Mouse (Mus musculus): ENCODE results near the gene Fam217a. TPM values are rescaled to one million over a fixed set of nuclear protein-coding genes. Genes with fewer than 3 reads are reported as not detected.
"Not testable (repeated sequence)": the region's sequence is repeated elsewhere in the genome, so short reads cannot be mapped to it uniquely, and the experiment has no call there.

Fam217a gene
- polyA plus RNA-seq, 1 experiment from 2014 or later: 0.52 TPM

DNA sequence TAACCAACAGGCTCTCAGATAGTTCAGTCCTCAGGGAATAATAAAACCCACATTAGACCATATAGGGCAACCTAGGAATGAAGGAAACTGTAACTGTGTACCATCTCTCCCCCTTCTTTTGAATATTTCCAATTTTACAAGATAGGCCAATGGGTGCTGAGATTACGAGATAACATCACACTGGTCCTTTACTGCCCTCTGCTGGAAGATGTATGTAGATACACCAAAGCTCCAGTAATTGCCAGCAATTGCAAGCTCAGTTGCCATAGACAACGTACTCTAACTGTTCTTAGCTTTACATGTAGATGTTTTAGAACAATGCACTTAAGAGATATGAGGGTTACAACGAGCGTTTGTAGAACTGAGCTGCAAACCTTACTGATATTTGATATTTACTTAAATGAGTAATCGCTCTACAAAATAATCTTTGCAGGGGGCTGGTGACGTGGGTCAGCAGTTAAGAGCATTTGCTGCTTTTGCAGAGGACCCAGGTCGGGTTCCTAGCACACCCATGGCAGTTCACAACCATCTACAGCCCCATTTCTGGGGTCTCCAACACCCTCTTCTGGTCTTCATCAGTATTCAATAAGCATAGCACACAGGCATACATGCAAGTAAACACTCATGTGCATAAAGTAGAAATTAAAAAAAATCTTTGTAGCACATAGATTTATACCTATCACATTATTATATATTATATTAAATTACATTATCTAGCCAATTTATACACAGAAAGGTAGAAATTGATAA, 59.5 kb downstream of the Fam217a start:
- no peaks in the 10 kb centered on the region for H3K9me3 ChIP-seq (replicated peaks)
- H3K27me3 ChIP-seq: no peaks in the 10 kb centered on the region
- WGBS: 40% methylated on average over 7 of the region's 7 CpGs
- H3K4me2 ChIP-seq: no peak overlapping the region
- ATAC-seq: peak; percentile 89
- H3K36me3 ChIP-seq (ENCODE audit: poor library complexity, severe bottlenecking): no peaks in the 10 kb centered on the region
- H3K4me1 ChIP-seq: no peaks in the 10 kb centered on the region
- H3K4me3 ChIP-seq: no peak overlapping the region
- no peak overlapping the region for H3K27ac ChIP-seq
- no peak overlapping the region for H3K9ac ChIP-seq

DNA sequence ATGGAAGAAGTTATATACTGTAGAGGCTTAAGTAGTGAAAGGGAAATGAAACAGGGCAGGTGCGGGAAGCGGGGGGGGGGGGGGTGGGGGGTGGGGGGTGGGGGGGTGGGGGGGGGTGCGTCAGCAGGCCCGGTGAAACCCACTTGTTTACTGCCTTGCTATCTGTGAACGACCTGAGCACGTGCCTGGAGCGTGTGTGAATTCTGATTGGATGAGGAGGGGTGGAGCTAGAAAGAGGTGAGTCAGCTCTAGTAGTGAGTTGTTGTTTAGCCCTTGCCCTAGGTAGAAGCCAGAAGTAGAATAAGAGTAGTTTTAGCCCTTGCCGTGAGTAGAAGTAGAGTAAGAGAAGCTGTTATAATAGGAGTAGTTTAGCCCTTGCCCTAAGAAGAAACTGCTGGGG, 62.9 kb downstream of the Fam217a start:
- not testable (repeated sequence) for H3K27me3 ChIP-seq; H3K9me3 ChIP-seq (replicated peaks); H3K27ac ChIP-seq; ATAC-seq; H3K4me1 ChIP-seq; H3K4me3 ChIP-seq; H3K36me3 ChIP-seq (ENCODE audit: poor library complexity, severe bottlenecking); H3K9ac ChIP-seq; H3K4me2 ChIP-seq
- WGBS: 59% methylated on average over 6 of the region's 8 CpGs

Other genes with a start within 250 kb of the Fam217a start
- gene Fam50b, start 189.5 kb downstream of the Fam217a start, polyA plus RNA-seq (2015; fragmentation: Nextera tagmentation; extraction: Ambion mirVana): not detected in 2 replicates
- 83.6 and 89.6 TPM in 2 replicates for gene Prpf4b, start 49.0 kb downstream of the Fam217a start, polyA plus RNA-seq (2015; fragmentation: Nextera tagmentation; extraction: Ambion mirVana)
- gene 4933417A18Rik, start 99 bp upstream of the Fam217a start, polyA plus RNA-seq (2015; fragmentation: Nextera tagmentation; extraction: Ambion mirVana): not detected in 2 replicates
- 0.21 TPM in 1 of 2 replicates, not detected in the other for gene Eci3, start 39.5 kb upstream of the Fam217a start, polyA plus RNA-seq (2015; fragmentation: Nextera tagmentation; extraction: Ambion mirVana)
- gene Eci2, start 102.8 kb upstream of the Fam217a start, polyA plus RNA-seq (2015; fragmentation: Nextera tagmentation; extraction: Ambion mirVana): 131 and 135 TPM in 2 replicates